Mouse (Mus musculus) frontal cortex, postnatal 14 days (tissue): ENCODE data around the gene Btbd16.
A peak's percentile ranks its signal among the peaks of the same experiment; 100 is the strongest.

Experiments used
- DNase-seq, 2 experiments: peaks; one replicate each; pipeline ENCODE4 v3.0.0; 2022; ENCODE audit warnings: low spot score in 2 of 2

The Btbd16 gene

DNA sequence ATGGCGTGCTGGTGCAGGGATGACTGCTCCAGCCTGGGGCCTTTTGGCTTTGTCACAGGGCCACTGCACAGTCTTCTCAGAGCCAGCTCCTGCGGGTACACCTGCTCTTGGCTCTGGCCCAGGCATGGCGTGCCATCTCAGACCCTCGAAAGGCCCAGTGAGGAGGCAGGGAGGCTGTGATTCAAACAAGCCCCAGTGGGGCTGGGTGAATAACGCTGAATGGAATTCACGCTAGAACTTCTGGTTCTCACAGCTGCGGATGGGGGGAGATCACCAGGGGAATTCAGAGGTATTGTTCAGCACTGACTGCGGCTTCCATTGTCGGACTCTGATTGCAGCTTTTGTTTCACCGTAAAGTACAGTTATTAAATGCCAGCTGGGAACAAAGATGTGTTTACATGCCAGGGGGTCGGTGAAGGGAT lies 86.9 kb downstream of the Btbd16 start:
- no peak for DNase-seq

- no peak for DNase-seq
Observed at GRCm38 (mm10) chr7:130862501-130862900, 88.6 kb downstream of the Btbd16 start.

DNA sequence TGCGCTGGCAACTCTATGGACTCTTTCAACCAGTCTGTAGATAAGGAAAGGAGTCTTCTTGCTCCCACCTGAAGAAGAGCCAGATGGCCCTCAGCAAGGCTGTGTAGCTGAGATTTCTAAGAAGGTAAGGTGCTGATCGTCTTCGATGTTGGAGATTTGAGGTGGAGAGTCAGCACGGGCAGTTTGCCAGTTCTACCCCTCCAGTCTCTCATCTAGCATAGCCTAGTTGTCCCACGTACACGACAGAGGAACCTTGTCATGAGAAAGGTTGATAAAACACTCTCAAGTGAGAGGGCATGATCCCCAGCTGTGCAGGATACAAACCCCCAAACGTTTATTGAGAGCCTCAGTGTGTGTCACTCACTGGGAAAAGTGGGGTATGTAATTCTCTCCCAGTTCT lies 90.8 kb downstream of the Btbd16 start:
- no peak for DNase-seq

DNA sequence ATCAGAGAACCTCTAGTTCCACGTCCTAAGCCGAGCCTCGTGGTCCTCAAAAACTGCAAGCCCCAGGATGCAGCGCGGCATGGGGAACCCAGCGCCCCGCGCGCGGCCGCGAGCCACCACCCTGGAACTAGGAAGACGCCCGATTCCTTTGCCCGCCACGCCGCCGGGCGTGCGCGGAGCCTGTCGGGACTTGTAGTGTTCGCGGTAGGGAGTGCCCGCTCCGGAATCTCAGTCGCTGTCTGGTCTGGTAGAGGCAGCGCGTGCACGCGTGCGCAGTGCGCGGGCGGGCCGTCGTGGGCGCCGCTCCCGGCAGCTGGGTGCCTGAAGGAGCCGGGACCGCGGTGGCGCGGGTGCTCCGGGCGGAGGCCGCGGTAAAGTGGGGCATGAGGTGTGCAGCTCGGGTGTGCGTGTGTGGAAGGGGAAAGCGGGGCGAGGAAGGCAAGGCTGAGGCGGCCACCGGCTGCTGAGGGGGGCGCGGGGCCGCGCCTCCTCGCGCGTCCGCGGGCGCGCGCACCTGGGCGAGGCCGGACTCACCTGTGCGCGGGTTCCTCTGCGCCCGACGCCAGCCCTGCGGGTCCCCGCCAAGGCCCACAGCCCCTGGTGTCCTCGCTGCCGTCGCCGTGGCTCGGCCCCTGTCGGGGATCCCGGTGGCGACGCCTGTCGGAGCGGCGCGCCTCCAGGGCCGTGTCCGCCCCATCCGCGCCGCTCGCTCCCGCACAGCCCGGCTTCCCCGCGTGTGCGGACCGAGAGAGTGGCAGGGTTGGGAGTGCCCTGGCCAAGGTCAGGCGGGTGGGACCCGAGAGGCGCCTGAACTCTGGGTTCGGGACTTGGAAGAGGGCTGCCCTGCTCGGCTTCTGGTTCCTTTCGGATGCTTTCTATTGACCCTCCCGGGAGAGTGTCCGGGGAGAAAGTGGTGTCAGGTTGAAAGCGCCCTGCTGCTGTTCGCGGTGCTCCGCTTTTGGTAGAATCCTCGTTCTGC lies 92.0 kb downstream of the Btbd16 start, which contains the start of gene Plekha1:
Plekha1 (plus strand) TSS at position 144 of the 979 bp plus-strand sequence.
- peak; percentile 98 for DNase-seq

DNA sequence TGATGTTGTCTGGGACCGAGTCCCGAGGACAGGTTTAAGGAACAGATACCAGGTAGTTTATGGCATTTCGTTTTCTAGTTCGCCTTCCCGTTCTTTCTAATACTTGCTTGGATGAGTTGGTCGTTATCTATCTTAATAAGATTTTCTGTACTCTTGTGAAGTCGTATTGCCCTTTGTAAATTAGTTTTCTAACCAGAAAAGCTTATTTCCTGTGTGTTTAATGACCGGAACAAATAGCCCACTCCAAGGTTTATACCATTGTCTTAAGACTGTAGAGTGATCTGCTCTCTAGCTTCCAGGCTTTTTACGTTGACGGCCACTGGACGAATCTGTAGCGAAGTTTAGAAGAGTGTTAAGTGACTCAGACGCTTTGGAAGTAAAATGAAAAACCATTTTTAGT lies 92.8 kb downstream of the Btbd16 start:
- no peak for DNase-seq

- DNase-seq: no peak
Observed at GRCm38 (mm10) chr7:130867256-130867655, 93.4 kb downstream of the Btbd16 start.
